Mouse (Mus musculus): ENCODE results near the gene Cep57. TPM values are rescaled to one million over a fixed set of nuclear protein-coding genes. Genes with fewer than 3 reads are reported as not detected.

The Cep57 gene
- polyA plus RNA-seq, 1 experiment from 2014 or later: 47.4 TPM

- Histone ChIP-seq H3K27me3 (no peaks in the 10 kb centered on the region), H3K27ac (replicated peaks) (no peak overlapping the region), H3K9ac (replicated peaks) (no peak overlapping the region), H3K36me3 (peaks cover 11% of the 10 kb centered on the region; the same call in 1 of the 2 replicates), H3K9me3 (no peaks in the 10 kb centered on the region; the same call in 1 of the 2 replicates), H3K4me1 (no peaks in the 10 kb centered on the region), H3K4me3 (no peak overlapping the region), H3K4me2 (replicated peaks) (no peak overlapping the region)
- no peak for ATAC-seq (replicated peaks)
- 96% methylated on average over 1 of the region's 1 CpGs for WGBS
Observed at GRCm38 (mm10) chr9:13781985-13782384, 44.9 kb downstream of the Cep57 start.

- no peaks in the 10 kb centered on the region for H3K9me3 ChIP-seq
- H3K4me1 ChIP-seq: no peaks in the 10 kb centered on the region; the same call in 1 of the 2 replicates
- H3K27me3 ChIP-seq: no peaks in the 10 kb centered on the region
- no peak overlapping the region for H3K4me3 ChIP-seq
- no peaks in the 10 kb centered on the region for H3K36me3 ChIP-seq
- no peak overlapping the region for H3K9ac ChIP-seq (replicated peaks)
- no peak overlapping the region for H3K4me2 ChIP-seq (replicated peaks)
- no peak overlapping the region for H3K27ac ChIP-seq (replicated peaks)
- 93% methylated on average over 1 of the region's 1 CpGs for WGBS
- ATAC-seq (replicated peaks): no peak
Observed at GRCm38 (mm10) chr9:13774732-13775131, 52.2 kb downstream of the Cep57 start.

GRCm38 (mm10) chr9:13766570-13766969 is 60.3 kb downstream of the Cep57 start:
- no peaks in the 10 kb centered on the region for H3K27me3 ChIP-seq
- WGBS: 84% methylated on average over 7 of the region's 7 CpGs
- H3K9me3 ChIP-seq: no peaks in the 10 kb centered on the region
- H3K36me3 ChIP-seq: no peaks in the 10 kb centered on the region
- no peak for ATAC-seq (replicated peaks)
- H3K9ac ChIP-seq (replicated peaks): no peak overlapping the region
- no peak overlapping the region for H3K4me3 ChIP-seq
- peaks cover 8% of the 10 kb centered on the region; the same call in 1 of the 2 replicates for H3K4me1 ChIP-seq
- no peak overlapping the region for H3K27ac ChIP-seq (replicated peaks)
- H3K4me2 ChIP-seq (replicated peaks): no peak overlapping the region

- Histone ChIP-seq H3K36me3 (no peaks in the 10 kb centered on the region), H3K4me3 (no peak overlapping the region), H3K27ac (replicated peaks) (no peak overlapping the region), H3K9me3 (no peaks in the 10 kb centered on the region), H3K4me1 (peaks cover 8% of the 10 kb centered on the region; the same call in 1 of the 2 replicates), H3K4me2 (replicated peaks) (no peak overlapping the region), H3K27me3 (no peaks in the 10 kb centered on the region), H3K9ac (replicated peaks) (no peak overlapping the region)
- WGBS: 41% methylated on average over 2 of the region's 2 CpGs
- no peak for ATAC-seq (replicated peaks)
Observed at GRCm38 (mm10) chr9:13765624-13766023, 61.3 kb downstream of the Cep57 start.

- Histone ChIP-seq H3K27ac (replicated peaks) (no peak overlapping the region), H3K36me3 (no peaks in the 10 kb centered on the region), H3K27me3 (no peaks in the 10 kb centered on the region), H3K4me2 (replicated peaks) (no peak overlapping the region), H3K4me1 (0 out of 2 replicates have a peak, but pooled peaks cover 7% of the 10 kb centered on the region), H3K4me3 (no peak overlapping the region), H3K9me3 (0 out of 2 replicates have a peak, but pooled peaks cover 5% of the 10 kb centered on the region), H3K9ac (replicated peaks) (no peak overlapping the region)
- no peak for ATAC-seq (replicated peaks)
- WGBS: 96% methylated on average over 3 of the region's 3 CpGs
Observed at GRCm38 (mm10) chr9:13760430-13760829, 66.5 kb downstream of the Cep57 start.

Other genes with a start within 250 kb of the Cep57 start
- 63.4 and 63.6 TPM in 2 replicates for gene Mtmr2, start 78.7 kb downstream of the Cep57 start, polyA plus RNA-seq (2015; fragmentation: Nextera tagmentation; extraction: Ambion mirVana)
- gene Fam76b, start 609 bp upstream of the Cep57 start, polyA plus RNA-seq (2015; fragmentation: Nextera tagmentation; extraction: Ambion mirVana): 28.7 and 29.4 TPM in 2 replicates